Mouse (Mus musculus): ENCODE measurements around the gene Larp1. TPM values are rescaled to one million over a fixed set of nuclear protein-coding genes. Genes with fewer than 3 reads are reported as not detected.
"Not testable (repeated sequence)": the region's sequence is repeated elsewhere in the genome, so short reads cannot be mapped to it uniquely, and the experiment has no call there.

Larp1 gene
- total RNA-seq, 1 experiment from 2014 or later: 95.9 TPM

GRCm38 (mm10) chr11:58028981-58029380 is 20.1 kb downstream of the Larp1 start:
- no peak for DNase-seq

- no peak for DNase-seq
Observed at GRCm38 (mm10) chr11:58029869-58030268, 21.0 kb downstream of the Larp1 start.

GRCm38 (mm10) chr11:58031176-58031575 is 22.3 kb downstream of the Larp1 start:
- DNase-seq: no peak

GRCm38 (mm10) chr11:58033635-58034034 is 24.8 kb downstream of the Larp1 start:
- no peak for DNase-seq

- peak; percentile 48 for DNase-seq
Observed at GRCm38 (mm10) chr11:58039027-58039426, 30.2 kb downstream of the Larp1 start.

- DNase-seq: peak; percentile 28
Observed at GRCm38 (mm10) chr11:58042861-58043431, 34.1 kb downstream of the Larp1 start.

GRCm38 (mm10) chr11:58046438-58046837 is 37.6 kb downstream of the Larp1 start:
- DNase-seq: no peak

- peak; percentile 66 for DNase-seq
Observed at GRCm38 (mm10) chr11:58057455-58057854, 48.6 kb downstream of the Larp1 start.

- DNase-seq: peak; percentile 66
Observed at GRCm38 (mm10) chr11:58059752-58060151, 50.9 kb downstream of the Larp1 start.

- DNase-seq: not testable (repeated sequence)
Observed at GRCm38 (mm10) chr11:58061218-58061617, 52.4 kb downstream of the Larp1 start.

GRCm38 (mm10) chr11:58062586-58062985 is 53.7 kb downstream of the Larp1 start:
- no peak for DNase-seq

GRCm38 (mm10) chr11:58065025-58065424 is 56.2 kb downstream of the Larp1 start:
- no peak for DNase-seq

GRCm38 (mm10) chr11:58072978-58073377 is 64.1 kb downstream of the Larp1 start:
- DNase-seq: peak; percentile 32

- no peak for DNase-seq
Observed at GRCm38 (mm10) chr11:58077270-58077669, 68.4 kb downstream of the Larp1 start.

- DNase-seq: no peak
Observed at GRCm38 (mm10) chr11:58081716-58082115, 72.9 kb downstream of the Larp1 start.

- no peak for DNase-seq
Observed at GRCm38 (mm10) chr11:58092541-58092940, 83.7 kb downstream of the Larp1 start.

- peak; percentile 70 for DNase-seq
Observed at GRCm38 (mm10) chr11:58093021-58093528, 84.2 kb downstream of the Larp1 start, which contains the start of gene Gm12248. Gene Gm12248, minus strand, starts transcription at chr11:58093134.

- DNase-seq: no peak
Observed at GRCm38 (mm10) chr11:58094766-58095165, 85.9 kb downstream of the Larp1 start.

- no peak for DNase-seq
Observed at GRCm38 (mm10) chr11:58095561-58095960, 86.7 kb downstream of the Larp1 start.

GRCm38 (mm10) chr11:58096160-58096559 is 87.3 kb downstream of the Larp1 start:
- DNase-seq: no peak

GRCm38 (mm10) chr11:58096821-58097620 is 88.2 kb downstream of the Larp1 start:
- no peak for DNase-seq

- peak; percentile 28 for DNase-seq
Observed at GRCm38 (mm10) chr11:58097621-58098365, 88.9 kb downstream of the Larp1 start.

- not testable (repeated sequence) for DNase-seq
Observed at GRCm38 (mm10) chr11:58098366-58098720, 89.5 kb downstream of the Larp1 start.
